Mouse (Mus musculus) midbrain, postnatal 0 days (tissue): ENCODE results near the gene Itm2c. TPM values are rescaled to one million over a fixed set of nuclear protein-coding genes. Genes with fewer than 3 reads are reported as not detected.

Source experiments
- ATAC-seq: fragments of 200-750 bp; cut with Nextera tagmentation; 2 replicates; pipeline ENCODE4 v1.8.0; 2017; ENCODE audit warnings: moderate number of reproducible peaks, mild to moderate bottlenecking, moderate TSS enrichment, moderate library complexity; ENCODE audit not compliant: low FRiP score
- DNase-seq: peaks from one replicate; pipeline ENCODE4 v3.0.0-alpha.2; 2015; ENCODE audit warnings: low spot score
- H3K27ac ChIP-seq: fragments of 300-500 bp; sonication (generic); 2 replicates; pipeline ENCODE4 v1.5.1; 2014; ENCODE audit warnings: low read depth, mild to moderate bottlenecking, low read length, mixed read lengths
- H3K27me3 ChIP-seq: fragments of 300-500 bp; sonication (generic); 2 replicates; pipeline ENCODE4 v1.6.1; 2014; ENCODE audit warnings: low read length, control low read depth, mixed read lengths; ENCODE audit not compliant: insufficient read depth
- H3K36me3 ChIP-seq: fragments of 300-500 bp; sonication (generic); 2 replicates; pipeline ENCODE4 v1.6.1; 2014; ENCODE audit warnings: low read length, control low read depth, mixed read lengths; ENCODE audit not compliant: insufficient read depth
- H3K4me1 ChIP-seq: fragments of 300-500 bp; sonication (generic); 2 replicates; pipeline ENCODE4 v1.6.1; 2014; ENCODE audit warnings: mild to moderate bottlenecking, control low read depth, antibody characterized with exemption, low read length, mixed read lengths; ENCODE audit not compliant: insufficient read depth
- H3K4me2 ChIP-seq: fragments of 300-500 bp; sonication (generic); 2 replicates; pipeline ENCODE4 v1.6.1; 2014; ENCODE audit warnings: low read depth, mild to moderate bottlenecking, low read length, mixed read lengths; ENCODE audit not compliant: poor library complexity, severe bottlenecking
- H3K4me3 ChIP-seq: fragments of 300-500 bp; sonication (generic); 2 replicates; pipeline ENCODE4 v1.5.1; 2014; ENCODE audit warnings: low read depth, mild to moderate bottlenecking, low read length, moderate library complexity
- H3K9ac ChIP-seq: fragments of 300-500 bp; sonication (generic); replicated peaks from 2 replicates; pipeline ENCODE4 v1.6.1; 2014; ENCODE audit warnings: mild to moderate bottlenecking, low read length, moderate library complexity, mixed read lengths; ENCODE audit not compliant: poor library complexity, severe bottlenecking
- H3K9me3 ChIP-seq: fragments of 300-500 bp; sonication (generic); 2 replicates; pipeline ENCODE4 v1.6.1; 2016; ENCODE audit warnings: low read length, control low read depth
- CTCF ChIP-seq: IDR thresholded peaks from 2 replicates; pipeline ENCODE4 v1.5.1; 2016; ENCODE audit warnings: antibody characterized with exemption, mild to moderate bottlenecking
- WGBS: fragments of 180-500 bp; shearing (Covaris S2); extraction: QIAGEN DNeasy Blood & Tissue Kit; methylation state at CpG from one replicate; pipeline ENCODE4 v1.1.7; 2014; 5-methylcytosine and 5-hydroxymethylcytosine counted together
- polyA plus RNA-seq: library from polyadenylated mRNA; unstranded; fragments of >200 nt; fragmentation: Nextera tagmentation; extraction: Ambion mirVana; gene quantifications from 2 replicates; pipeline ENCODE4 v1.2.1, GENCODE M21; 2015
- total RNA-seq: library from RNA; depleted of rRNA; stranded (reverse); fragments of >200 nt; gene quantifications from 2 replicates; pipeline ENCODE4 v1.2.3, GENCODE M21; 2014; rRNA removed

Gene Itm2c
- total and polyA plus RNA-seq, 2 experiments from 2014 or later, result 297 to 376 TPM

GRCm38 (mm10) chr1:85949085-85949684 lies 55.1 kb downstream of the Itm2c start:
- Histone ChIP-seq H3K36me3 (no peaks in the 10 kb centered on the region), H3K4me3 (no peak overlapping the region), H3K4me1 (no peaks in the 10 kb centered on the region), H3K27me3 (no peaks in the 10 kb centered on the region), H3K27ac (no peak overlapping the region), H3K4me2 (no peak overlapping the region), H3K9ac (no peak overlapping the region), H3K9me3 (no peaks in the 10 kb centered on the region)
- 87% methylated on average over 2 of the region's 2 CpGs for WGBS
- TF ChIP-seq CTCF, result no peak
- no peak for ATAC-seq
- DNase-seq, result no peak

GRCm38 (mm10) chr1:85955150-85955549 lies 61.1 kb downstream of the Itm2c start:
- peaks cover 4% of the 10 kb centered on the region; the same call in 1 of the 2 replicates for H3K4me1 ChIP-seq
- H3K4me3 ChIP-seq, result no peak overlapping the region
- no peak overlapping the region for H3K27ac ChIP-seq
- H3K9me3 ChIP-seq, result no peaks in the 10 kb centered on the region
- no peak overlapping the region for H3K9ac ChIP-seq
- WGBS, result 78% methylated on average over 3 of the region's 3 CpGs
- no peak for TF ChIP-seq CTCF
- DNase-seq, result no peak
- no peak overlapping the region for H3K4me2 ChIP-seq
- no peaks in the 10 kb centered on the region for H3K36me3 ChIP-seq
- ATAC-seq, result no peak
- no peaks in the 10 kb centered on the region for H3K27me3 ChIP-seq

DNA sequence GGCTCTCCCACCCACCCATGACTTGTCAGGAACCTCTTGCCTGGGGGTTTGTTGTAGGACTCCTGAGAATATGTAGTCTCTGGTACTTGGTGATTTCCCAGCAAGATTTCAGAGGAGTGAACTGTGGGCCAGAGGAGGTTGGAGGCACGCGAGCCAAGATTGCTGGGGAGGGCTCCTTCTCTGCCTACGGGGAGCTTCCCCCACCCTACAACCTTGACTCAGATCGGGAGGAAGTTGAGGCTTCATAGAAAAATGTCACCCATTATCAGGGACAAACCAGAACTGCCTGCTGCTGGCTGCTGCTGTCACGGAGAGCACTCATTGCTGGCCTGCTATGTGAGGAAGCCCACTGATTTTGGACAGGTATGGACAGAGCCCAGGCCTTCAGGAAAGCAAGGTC lies 63.2 kb downstream of the Itm2c start:
- ATAC-seq (no peak; the same call in 1 of the 2 replicates), DNase-seq (no peak)
- Histone ChIP-seq H3K4me3 (no peak overlapping the region), H3K9ac (no peak overlapping the region), H3K27ac (no peak overlapping the region), H3K27me3 (no peaks in the 10 kb centered on the region), H3K36me3 (no peaks in the 10 kb centered on the region), H3K9me3 (no peaks in the 10 kb centered on the region), H3K4me2 (no peak overlapping the region), H3K4me1 (peaks cover 4% of the 10 kb centered on the region; the same call in 1 of the 2 replicates)
- 81% methylated on average over 5 of the region's 5 CpGs for WGBS
- no peak for TF ChIP-seq CTCF

- peak; percentile 15 for DNase-seq
- WGBS, result 41% methylated on average over 9 of the region's 9 CpGs
- H3K36me3 ChIP-seq, result no peaks in the 10 kb centered on the region
- H3K27me3 ChIP-seq, result no peaks in the 10 kb centered on the region
- no peaks in the 10 kb centered on the region for H3K9me3 ChIP-seq
- peaks cover 4% of the 10 kb centered on the region; the same call in 1 of the 2 replicates for H3K4me1 ChIP-seq
- ATAC-seq, result peak; percentile 79
- no peak overlapping the region for H3K9ac ChIP-seq
- peak; percentile 24 for TF ChIP-seq CTCF
- no peak overlapping the region for H3K27ac ChIP-seq
- H3K4me2 ChIP-seq, result no peak overlapping the region
- H3K4me3 ChIP-seq, result no peak overlapping the region
Measured at GRCm38 (mm10) chr1:85957942-85958619, 64.0 kb downstream of the Itm2c start.

Other genes starting within 250 kb of the Itm2c start
- gene Sp100, start 244.3 kb upstream of the Itm2c start, total RNA-seq, result 2.2 TPM in 1 of 2 replicates, not detected in the other
- 0.87 and 1.1 TPM in 2 replicates for gene Sp100, start 244.3 kb upstream of the Itm2c start, polyA plus RNA-seq
- gene A630001G21Rik, start 115.6 kb upstream of the Itm2c start, total RNA-seq, result 0.76 and 1.0 TPM in 2 replicates
- gene A630001G21Rik, start 115.6 kb upstream of the Itm2c start, polyA plus RNA-seq, result 0.31 and 0.56 TPM in 2 replicates
- gene Cab39, start 100.8 kb upstream of the Itm2c start, total RNA-seq, result 167 and 185 TPM in 2 replicates
- gene Cab39, start 100.8 kb upstream of the Itm2c start, polyA plus RNA-seq, result 40.3 and 45.9 TPM in 2 replicates
- 9.4 and 10.6 TPM in 2 replicates for gene 4933407L21Rik, start 34.2 kb downstream of the Itm2c start, total RNA-seq
- gene 4933407L21Rik, start 34.2 kb downstream of the Itm2c start, polyA plus RNA-seq, result 8.5 and 10.1 TPM in 2 replicates
- gene Gpr55, start 66.7 kb downstream of the Itm2c start, total RNA-seq, result 0.22 TPM in 1 of 2 replicates, not detected in the other
- gene Gpr55, start 66.7 kb downstream of the Itm2c start, polyA plus RNA-seq, result 0.10 and 0.19 TPM in 2 replicates
- not detected in 2 replicates for gene Spata3, start 122.5 kb downstream of the Itm2c start, total RNA-seq
- 0.91 and 1.4 TPM in 2 replicates for gene Spata3, start 122.5 kb downstream of the Itm2c start, polyA plus RNA-seq
- gene 2810459M11Rik, start 151.6 kb downstream of the Itm2c start, total RNA-seq, result 43.4 and 43.9 TPM in 2 replicates
- gene 2810459M11Rik, start 151.6 kb downstream of the Itm2c start, polyA plus RNA-seq, result 13.4 and 14.3 TPM in 2 replicates
- 91.5 and 103 TPM in 2 replicates for gene Psmd1, start 170.1 kb downstream of the Itm2c start, total RNA-seq
- 193 and 195 TPM in 2 replicates for gene Psmd1, start 170.1 kb downstream of the Itm2c start, polyA plus RNA-seq
- gene Htr2b, start 217.7 kb downstream of the Itm2c start, total RNA-seq, result not detected in 2 replicates
- gene Htr2b, start 217.7 kb downstream of the Itm2c start, polyA plus RNA-seq, result 0.20 and 0.43 TPM in 2 replicates
- 0.49 and 5.0 TPM in 2 replicates for gene Gm21972, start 239.4 kb downstream of the Itm2c start, total RNA-seq
- gene Gm21972, start 239.4 kb downstream of the Itm2c start, polyA plus RNA-seq, result 0.32 and 0.48 TPM in 2 replicates